Mouse (Mus musculus) kidney, postnatal 10 days (tissue): ENCODE measurements at regions not wholly inside any gene's neighbourhood (a gene's known extent, or its start where the extent isn't known, plus 50 kb on each side); places are given as distances from the start of the nearest gene placed in this dataset.
"Not testable (repeated sequence)": the region's sequence is repeated elsewhere in the genome, so short reads cannot be mapped to it uniquely, and the experiment has no call there.

Experiments used
- DNase-seq: peaks from one replicate; pipeline ENCODE4 v3.0.0; 2021; ENCODE audit warnings: mixed read lengths

DNA sequence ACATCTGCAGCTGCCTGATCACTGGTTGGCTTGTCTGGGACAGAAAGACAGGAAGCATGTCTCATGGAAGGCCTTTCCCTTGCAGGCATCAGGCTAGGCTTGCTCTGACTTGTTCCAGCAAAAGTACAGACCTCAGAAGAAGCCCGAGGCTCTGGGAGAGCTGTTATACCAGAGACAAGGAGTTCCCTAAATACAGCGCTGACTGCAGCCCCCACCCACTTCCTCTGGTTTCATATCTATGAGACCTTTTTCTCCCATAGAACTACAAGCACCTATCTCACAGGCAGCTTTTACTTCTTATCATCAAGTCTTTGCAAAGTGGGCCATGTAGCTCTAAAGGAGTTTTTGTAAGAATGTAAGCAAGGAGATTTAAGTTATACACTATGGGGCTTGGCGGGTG, 312.2 kb upstream of the Vmn1r3 start:
- not testable (repeated sequence) for DNase-seq

DNA sequence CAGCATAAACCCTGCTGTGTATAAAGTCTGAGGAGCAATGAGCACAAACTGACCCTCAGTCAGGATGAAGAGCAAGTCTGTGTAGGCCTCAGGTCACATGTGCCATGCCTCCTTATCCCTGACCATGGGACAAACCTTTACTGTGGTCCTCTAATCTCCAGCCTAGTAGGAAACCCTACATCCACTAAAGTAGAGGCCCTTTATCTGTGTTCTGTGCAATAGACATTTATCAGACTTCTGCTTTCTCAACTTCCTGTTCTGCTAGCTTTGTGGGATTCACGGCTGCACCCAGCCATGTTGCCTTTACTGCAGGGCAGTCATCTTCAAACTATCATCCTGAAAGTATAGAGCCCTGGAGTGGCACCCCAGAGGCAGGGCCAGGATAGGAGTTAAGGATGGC, 310.8 kb upstream of the Vmn1r3 start:
- DNase-seq = not testable (repeated sequence)

DNA sequence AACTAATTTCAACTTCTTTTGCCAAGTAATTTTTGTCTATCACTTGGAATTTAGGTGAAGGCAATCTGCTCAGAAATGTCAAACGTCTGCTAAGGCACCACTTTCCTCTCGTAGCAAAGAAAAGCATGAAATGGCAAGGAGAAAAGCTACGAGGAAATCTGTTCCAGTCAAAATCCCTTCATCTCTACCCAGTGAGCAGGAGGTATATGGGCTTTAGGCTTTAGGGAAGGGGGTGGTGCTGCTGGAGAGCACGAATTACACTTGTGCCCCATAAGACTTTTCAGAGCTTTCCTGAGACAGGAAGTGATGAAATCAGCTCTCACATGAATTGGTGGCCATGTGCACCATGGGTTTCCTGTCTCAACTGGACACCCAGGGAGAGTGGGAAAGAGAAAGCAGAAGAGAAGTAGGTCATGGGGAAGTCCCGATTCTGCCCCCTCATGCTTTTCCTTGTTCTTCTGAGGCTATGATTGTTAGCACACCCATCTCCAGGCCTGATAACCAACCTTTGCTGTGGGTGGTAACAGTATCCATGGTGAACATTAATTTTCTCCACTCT, 309.0 kb upstream of the Vmn1r3 start:
- not testable (repeated sequence) for DNase-seq

DNA sequence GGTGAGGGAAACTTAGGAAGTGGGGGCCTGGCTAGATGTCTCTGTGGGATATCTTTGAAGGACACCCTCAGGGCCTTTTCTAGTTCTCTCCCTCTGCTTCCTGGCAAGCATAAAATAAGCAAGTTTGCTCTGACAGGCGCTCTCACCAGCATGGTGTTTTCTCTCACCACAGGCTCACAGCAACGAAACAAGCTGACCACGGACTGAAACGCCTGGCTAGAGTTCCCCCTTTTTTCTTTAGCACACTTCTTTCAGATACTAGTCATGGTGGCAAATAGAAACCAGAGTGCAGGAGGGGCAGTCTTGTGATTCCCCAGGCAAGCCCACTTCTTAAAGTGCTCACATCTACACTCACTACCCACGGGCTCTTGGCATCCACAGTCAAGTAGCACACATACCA, 305.7 kb upstream of the Vmn1r3 start:
- not testable (repeated sequence) for DNase-seq

DNA sequence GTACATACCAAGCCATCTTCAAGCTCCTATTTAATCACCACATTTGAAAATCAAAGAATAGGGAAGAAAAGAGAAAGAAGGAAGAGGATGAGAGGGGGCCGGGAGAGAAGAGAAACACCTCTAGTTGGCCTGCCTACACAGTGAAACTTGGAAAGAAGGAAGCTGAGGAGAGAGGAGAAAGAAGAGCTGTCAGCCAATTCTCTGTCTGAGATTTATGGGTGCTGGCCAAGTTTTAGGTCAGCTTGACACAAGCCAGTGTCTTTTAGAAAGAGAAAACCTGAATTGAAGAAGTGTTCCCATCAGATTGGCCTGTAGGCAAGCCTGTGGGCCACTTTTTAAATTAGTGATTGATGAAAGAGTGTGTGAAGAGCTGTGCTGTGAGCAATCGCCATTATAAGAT, 296.9 kb upstream of the Vmn1r3 start:
- no peak for DNase-seq

DNA sequence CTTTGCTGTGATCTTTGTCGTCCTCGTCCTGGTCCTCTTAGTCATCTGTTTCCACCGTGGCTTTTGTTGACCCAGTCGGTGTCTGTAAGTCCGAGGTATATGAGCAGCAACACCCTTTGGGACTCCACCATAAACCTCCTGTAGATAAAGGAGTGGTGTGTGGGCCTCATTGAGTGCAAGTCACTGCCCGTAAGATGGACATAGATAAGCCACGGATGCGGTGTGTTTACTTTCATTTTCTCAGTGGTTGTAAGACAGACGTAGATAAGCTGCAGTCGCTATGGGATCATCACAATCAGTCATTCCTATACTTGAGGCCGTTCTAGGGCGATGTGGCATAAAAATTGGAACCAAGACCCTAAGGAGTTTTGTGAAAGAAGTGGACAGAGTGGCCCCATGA, 271.6 kb upstream of the Vmn1r3 start:
- no peak for DNase-seq

DNA sequence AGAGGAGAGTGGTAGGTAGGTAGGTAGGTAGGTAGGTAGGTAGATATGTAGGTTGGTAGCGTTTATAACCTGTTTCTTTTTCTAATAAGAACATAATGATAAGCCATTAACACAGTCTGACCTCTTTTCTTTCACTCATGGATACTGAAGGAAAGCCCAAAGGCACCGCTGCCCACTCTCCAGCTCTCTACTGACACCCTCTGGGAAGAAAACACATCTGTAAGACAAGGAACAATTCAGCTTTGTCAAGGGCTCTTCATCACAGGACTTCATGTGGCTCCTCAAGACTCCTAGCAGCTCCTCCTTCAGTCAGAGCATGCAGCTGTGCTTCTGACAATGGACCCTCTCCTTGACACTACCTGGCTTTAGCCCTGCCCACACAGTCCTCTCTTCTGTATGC, 252.2 kb upstream of the Vmn1r3 start:
- DNase-seq = not testable (repeated sequence)

DNA sequence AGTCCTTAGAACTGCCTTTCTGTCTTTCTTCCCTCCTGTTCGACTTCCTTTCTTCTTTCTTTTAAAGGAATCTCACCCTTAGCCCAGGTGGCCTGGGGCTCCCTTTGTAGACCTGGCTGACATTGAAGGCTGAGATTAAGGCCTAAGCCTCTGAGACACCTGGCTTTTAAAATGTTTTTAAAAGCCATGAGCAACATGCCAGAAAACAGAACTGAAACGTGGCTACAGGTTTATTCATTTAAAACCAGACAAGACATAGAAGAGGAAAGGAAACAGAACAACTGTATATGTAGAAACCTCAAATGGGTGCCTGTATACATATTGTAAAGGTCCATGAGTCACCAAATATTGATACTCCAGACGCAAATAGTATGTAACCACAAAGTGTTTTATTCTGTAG, 242.8 kb upstream of the Vmn1r3 start:
- DNase-seq = no peak

DNA sequence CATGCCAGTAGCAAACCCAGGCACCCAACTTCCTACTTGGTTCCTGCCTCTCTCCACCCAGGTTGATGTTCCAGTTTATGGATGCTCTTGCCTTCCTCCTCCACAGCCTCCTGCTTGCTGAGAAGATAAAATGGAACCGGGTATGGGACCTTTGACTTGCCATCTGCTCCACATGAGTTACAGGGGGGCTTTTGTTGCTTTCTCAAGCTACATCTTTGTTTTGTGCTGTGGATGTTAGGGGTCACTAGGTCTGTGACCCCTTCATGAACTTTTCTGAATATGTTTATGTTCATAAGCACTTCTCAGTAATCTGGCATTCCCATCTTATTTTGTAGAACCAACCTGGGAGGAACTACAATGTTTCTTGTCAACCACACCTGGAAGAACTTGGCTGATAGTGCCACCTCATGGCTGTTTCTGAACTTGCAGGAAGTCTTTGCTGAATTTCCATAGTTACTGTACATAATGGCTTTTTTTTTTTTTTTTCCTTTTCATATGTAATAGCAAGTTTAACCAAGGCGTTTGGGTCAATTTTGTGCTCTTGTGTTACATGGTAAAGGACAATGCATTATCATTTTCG, 234.9 kb upstream of the Vmn1r3 start:
- peak; percentile 73 for DNase-seq

DNA sequence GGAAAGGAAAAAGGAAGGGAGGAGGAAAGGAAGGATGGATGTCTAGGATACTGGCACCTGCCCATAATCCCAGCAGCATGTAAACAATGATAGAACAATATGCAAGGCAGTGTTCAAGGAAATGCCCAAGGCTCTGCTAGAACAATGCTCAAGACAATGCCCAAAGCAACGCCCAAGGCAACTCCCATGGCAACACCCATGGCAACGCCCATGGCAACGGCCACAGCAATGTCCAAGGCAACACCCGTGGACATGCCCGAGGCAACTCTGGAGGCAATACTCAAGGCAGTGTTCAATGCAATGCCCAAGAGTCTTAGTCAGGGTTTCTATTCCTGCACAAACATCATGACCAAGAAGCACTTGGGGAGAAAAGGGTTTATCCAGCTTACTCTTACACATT, 231.5 kb upstream of the Vmn1r3 start:
- no peak for DNase-seq

DNA sequence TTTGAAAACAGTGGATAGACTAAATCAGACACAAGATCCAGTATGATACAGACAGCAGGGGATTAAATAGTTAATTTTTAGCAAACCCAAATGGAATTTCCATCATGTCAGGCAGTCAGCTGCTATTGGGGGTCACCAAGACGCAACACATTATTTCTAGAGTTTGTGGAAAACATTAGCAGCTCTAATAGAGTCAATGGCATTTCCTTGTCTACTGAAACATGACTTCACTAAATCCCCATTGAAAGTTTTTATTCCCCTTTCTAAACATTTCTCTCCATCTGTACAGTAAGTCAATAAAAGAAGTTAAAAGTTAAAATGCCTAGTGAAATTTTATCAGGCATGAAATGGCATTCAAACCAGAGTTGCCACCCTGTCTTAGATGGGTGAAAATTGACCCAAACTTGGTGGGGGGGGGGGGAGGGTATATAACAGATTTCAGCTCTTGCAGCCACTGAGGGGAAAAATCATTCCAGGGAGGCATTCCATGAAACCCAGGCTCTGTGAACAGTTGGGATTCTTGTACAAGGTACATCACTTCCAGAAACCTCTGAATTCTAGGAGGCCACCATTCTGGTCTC, 229.4 kb upstream of the Vmn1r3 start:
- not testable (repeated sequence) for DNase-seq

DNA sequence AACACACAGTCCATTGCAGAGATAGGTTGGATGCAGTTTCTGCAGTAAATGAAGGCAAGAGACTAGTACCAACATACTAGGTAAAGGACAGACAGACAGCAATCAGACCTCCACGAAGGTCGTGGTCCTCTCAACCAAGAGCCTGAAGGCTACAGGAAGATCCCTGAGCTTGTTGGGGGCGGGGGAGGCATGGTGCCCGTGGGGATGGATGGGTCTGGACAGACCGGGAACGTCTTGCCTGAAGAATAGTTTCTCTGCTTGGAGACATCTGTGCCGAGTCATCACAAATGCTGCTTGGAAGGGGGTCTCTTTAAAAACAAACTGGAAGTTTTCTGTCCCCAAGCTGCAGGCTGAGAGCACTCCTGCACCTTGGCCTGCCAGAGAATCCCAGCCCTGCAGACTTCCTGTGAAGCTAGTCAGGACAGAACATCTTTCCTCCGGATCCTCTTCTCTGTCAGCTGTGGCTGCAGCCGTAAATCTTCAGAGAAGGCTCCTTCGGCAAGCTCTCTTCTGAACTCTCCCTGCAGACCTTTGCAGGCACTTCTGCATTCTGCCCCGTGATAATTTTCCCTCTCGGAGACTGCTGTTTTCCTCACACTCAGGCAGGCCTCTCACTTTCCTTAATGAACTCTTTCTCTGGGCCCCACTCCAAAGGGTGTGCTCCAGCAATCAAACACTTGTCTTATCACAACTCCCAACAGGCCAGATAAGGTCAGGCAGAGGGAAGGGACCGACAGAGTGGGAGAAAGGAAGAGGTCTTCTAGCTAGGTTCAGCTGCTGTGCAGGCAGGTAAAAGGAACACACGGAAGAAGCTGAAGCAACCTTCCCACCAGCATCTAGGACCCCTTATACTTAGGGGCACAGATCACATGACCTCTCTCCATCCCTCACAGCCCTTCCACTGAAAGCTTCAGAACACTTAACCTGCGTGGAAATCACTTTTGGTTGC, 228.6 kb upstream of the Vmn1r3 start:
- DNase-seq = peak; percentile 28

DNA sequence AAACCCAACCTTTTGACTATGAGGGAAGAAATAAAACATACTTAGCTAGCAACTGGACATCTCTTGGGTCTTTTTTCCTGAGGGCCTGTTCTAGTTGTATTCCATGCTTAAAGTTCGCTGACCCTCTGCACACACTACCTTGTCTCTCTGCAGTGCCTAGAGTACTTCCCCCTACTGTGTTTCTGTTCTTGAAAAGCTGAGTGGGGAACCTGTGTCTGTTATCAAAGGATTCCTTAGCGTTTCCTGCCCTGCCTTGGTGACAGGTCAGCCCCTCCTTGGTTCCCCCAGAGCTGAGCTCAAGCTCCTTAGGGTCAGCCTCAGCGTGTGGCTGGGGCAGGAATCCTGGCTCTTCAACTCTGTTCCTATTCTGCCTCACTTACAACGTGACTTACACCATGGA, 227.2 kb upstream of the Vmn1r3 start:
- not testable (repeated sequence) for DNase-seq

DNA sequence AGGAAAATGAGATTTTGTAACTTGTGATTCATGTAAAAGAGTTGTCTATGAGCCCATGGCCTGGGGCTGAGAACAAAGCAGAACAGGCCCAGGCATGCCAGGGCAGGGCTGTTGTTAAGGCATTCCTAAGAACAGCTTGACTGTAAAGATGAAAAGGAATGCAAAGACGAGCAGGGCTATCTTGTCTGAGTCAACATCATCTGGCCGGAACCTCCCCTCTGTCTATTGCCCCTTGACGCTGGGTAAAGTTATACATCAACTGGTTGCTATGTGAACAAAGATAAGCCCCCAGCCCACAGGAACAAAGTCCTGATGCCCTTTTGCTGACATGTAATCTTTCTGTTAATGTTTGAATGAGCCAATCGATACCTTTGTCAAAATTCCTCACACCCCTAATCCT, 217.7 kb upstream of the Vmn1r3 start:
- DNase-seq = not testable (repeated sequence)

DNA sequence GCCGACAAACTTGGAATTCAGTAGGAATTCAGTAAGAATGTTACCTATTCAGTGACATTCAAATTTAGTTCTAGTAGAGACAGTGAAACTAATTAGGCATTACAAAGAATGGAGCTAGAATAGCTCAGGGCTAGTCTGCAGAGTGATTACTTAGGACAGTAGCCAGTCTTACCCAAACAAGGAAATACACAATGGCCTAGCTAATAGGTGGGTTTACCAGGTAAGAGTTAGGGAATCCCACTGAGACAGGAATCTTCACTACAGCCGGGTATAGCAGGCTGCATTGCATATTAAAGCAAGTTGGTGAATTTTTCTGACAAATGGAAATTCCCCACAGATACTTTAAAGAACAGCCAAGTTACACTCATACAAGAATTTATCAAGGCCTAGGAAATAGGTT, 216.6 kb upstream of the Vmn1r3 start:
- not testable (repeated sequence) for DNase-seq

DNA sequence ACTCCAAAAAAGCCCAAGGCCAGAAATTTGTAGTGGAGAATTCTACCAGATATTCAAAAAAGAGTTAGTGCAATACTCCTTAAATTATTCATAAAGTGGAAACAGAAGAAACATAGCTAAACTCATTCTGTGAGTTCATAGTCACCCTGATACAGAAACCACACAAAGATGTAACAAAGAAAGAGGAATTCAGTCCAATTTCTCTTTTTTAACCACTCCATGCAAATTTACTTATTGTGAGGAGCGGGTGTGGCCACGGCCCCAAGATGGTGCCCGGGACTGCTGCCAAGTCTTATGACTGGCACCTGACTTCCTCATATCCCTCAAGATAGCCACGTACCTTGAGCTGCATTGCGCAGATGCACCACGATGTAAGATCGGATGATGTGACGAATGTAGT, 206.4 kb upstream of the Vmn1r3 start:
- DNase-seq = not testable (repeated sequence)

DNA sequence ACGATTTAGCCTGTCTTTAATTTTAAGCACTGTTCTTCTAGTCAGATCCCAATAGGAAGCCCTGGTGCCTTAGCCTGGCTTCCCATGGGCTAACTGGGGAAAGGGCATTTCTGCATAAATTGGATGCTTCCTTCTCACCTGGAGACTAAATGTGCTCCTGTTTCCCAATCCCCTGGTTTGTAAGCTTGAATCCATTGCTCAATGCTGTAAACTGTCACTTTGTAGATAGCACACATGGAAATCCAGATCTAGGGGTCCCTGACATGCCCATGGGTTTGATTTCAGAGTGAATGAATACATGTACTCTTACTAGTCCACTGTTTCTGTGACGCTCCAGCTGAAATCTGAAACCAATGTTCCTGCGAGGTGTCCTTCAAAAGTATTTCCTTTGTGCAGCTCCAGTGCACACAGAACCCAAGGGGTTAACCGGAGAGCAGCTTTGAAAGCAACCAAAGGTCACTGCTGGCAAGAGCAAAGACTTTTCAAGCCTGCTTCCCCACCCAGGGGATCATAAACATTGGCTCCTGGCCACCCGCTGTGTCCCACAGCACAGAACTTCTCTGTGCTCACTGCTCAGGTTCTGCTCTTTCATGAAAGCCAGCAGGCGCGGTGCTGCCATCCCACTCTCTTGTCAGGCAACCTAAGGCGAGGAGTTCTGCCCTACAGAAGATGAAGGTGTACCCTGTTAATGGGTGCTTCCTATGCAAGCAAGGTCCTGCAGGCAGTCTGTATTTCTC, 188.0 kb upstream of the Vmn1r3 start:
- peak; percentile 29 for DNase-seq

DNA sequence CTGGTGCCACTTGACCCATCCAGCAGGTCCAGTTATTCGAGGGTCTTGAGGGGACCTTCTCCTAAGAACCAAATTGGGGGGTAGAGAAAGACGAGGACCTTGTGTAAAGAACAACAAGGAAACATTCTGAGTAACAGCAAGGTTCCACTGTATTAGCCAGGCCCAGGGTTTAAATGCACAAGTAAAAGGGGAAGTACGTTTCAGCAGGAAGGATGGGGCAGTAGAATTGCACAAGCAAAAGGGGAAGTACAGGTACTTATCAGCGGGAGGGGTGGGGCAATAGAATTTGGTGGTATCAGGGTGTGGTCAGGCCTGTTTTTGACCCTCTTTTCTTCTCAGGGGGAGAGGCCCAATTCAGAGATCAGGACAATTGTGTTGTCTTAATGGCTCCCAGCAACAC, 182.9 kb upstream of the Vmn1r3 start:
- not testable (repeated sequence) for DNase-seq

DNA sequence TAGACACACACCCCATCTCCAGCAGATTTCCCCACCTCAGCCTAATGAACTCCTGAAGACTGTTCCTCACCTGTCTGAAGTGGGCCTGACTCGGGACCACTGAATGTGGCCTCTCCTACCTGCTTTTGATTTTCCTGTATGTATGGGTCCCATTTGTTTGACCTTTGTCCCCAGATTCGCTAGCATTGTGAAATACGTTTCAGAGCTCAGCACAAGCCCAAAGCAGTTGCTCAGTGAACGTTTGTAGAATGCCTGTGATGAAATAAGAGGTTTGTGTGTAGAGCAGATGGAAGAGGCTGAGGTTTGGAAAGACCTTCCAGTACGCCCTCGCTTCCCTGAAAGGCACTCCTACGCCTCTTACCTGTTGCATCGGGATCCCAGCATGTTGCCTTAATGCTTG, 158.3 kb upstream of the Vmn1r3 start:
- not testable (repeated sequence) for DNase-seq

DNA sequence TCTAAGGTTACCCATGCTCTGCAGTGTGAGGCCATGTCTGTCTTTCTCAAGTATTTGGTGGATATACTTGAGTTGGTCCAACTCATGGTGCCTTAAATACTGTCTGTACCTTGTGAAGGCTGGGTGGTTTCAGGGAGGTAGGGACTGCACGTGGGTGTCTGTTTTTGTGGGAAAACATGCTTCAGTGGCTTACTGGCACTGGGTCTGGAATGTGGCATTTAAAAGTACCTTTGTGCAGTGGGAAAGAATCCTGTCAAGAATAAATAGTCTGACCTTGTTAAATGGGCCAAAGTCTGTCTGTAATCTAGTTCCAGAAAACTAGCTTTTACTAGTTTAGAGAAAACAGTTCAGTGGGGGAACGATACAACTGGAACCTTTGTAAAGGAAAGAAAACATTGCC, 157.5 kb upstream of the Vmn1r3 start:
- peak; percentile 10 for DNase-seq

DNA sequence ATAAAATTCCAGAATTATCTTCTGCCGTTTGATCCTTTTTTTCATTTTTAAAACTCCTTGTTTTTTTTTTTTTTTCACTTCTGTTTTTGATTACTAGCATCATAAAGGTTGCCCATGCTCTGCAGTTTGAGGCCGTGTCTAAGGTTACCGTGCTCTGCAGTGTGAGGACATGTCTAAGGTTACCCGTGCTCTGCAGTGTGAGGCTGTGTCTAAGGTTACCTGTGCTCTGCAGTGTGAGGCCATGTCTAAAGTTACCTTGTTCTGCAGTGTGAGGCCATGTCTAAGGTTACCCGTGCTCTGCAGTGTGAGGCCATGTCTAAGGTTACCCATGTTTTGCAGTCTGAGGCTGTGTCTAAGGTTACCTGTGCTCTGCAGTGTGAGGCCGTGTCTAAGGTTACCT, 157.0 kb upstream of the Vmn1r3 start:
- not testable (repeated sequence) for DNase-seq
